Mouse (Mus musculus) Patski (cell line): ENCODE results near the gene Zfp119b. TPM values are rescaled to one million over a fixed set of nuclear protein-coding genes. Genes with fewer than 3 reads are reported as not detected.

ENCODE experiments used
- ATAC-seq: fragments of 100-300 bp; one replicate; pipeline ENCODE4 v1.8.0; 2021
- CTCF ChIA-PET: fragments of 350-600 bp; sonication (Branson Sonifier 250); formaldehyde crosslinking; loops from one replicate; lab custom pipeline; 2022; ENCODE audit warnings: inconsistent platforms; lab: Charles Lee
- POLR2A ChIA-PET: fragments of 350-600 bp; sonication (Branson Sonifier 250); formaldehyde crosslinking; loops from one replicate; lab custom pipeline; 2022; ENCODE audit warnings: antibody characterized with exemption, inconsistent platforms; lab: Charles Lee
- DNase-seq: peaks from one replicate; pipeline ENCODE4 v3.0.0-alpha.2; 2011; ENCODE audit warnings: low read depth, low spot score
- H3K27me3 ChIP-seq: fragments of 371-371 bp; one replicate; pipeline ENCODE4 v1.5.1; 2021
- CTCF ChIP-seq: fragments of 100-300 bp; IDR thresholded peaks from one replicate; pipeline ENCODE4 v1.5.1; 2021
- in situ Hi-C: fragments of 300-500 bp; cut with MboI; formaldehyde crosslinking; loops from 3 replicates; pipeline ENCODE4 v1.11.1; 2018; ENCODE audit warnings: low pct_unique_long_range_greater_than_20kb, mixed read lengths
- polyA plus RNA-seq: library from polyadenylated mRNA; unstranded; gene quantifications from one replicate; pipeline ENCODE4 v1.2.3, GENCODE M21; 2021

The Zfp119b gene
- polyA plus RNA-seq, 1 experiment from 2014 or later = 4.9 TPM

GRCm38 (mm10) chr17:55968210-55968609 lies 18.9 kb upstream of the Zfp119b start:
- ChIA-PET POLR2A (no interaction called here), CTCF (interaction anchor here (0.6 kb wide), 1 partner anchor 1284 kb away, joined by 3 read pairs; no protein-coding TSS in a partner anchor)
- no peaks in the 10 kb centered on the region for H3K27me3 ChIP-seq

GRCm38 (mm10) chr17:55967186-55967585 lies 17.9 kb upstream of the Zfp119b start:
- ATAC-seq = no peak
- TF ChIP-seq CTCF = no peak
- H3K27me3 ChIP-seq = no peaks in the 10 kb centered on the region
- DNase-seq = no peak
- ChIA-PET POLR2A (interaction anchor here (0.6 kb wide), 1 partner anchor 9 kb away, joined by 3 read pairs; no protein-coding TSS in a partner anchor), CTCF (interaction anchor here (0.9 kb wide), 1 partner anchor 51 kb away, joined by 3 read pairs; no protein-coding TSS in a partner anchor)
- in situ Hi-C loops = loop anchor here (10.0 kb wide), 1 partner anchor 48 kb away; no protein-coding TSS in a partner anchor

More at GRCm38 (mm10) chr17:55968210-55968609, 18.9 kb upstream of the Zfp119b start:
- TF ChIP-seq CTCF = no peak
- no peak for DNase-seq
- in situ Hi-C loops = loop anchor here (10.0 kb wide), 1 partner anchor 47 kb away; no protein-coding TSS in a partner anchor
- ATAC-seq = no peak

GRCm38 (mm10) chr17:55964996-55965395 lies 15.7 kb upstream of the Zfp119b start:
- in situ Hi-C loops = loop anchor here (10.0 kb wide), 1 partner anchor 50 kb away; no protein-coding TSS in a partner anchor
- no peak for TF ChIP-seq CTCF
- DNase-seq (no peak), ATAC-seq (no peak)
- no peaks in the 10 kb centered on the region for H3K27me3 ChIP-seq
- CTCF ChIA-PET = interaction anchor here (1.0 kb wide), 1 partner anchor 11 kb away, joined by 3 read pairs; no protein-coding TSS in a partner anchor
- POLR2A ChIA-PET = no interaction called here

- DNase-seq = no peak
- in situ Hi-C loops = loop anchor here (10.0 kb wide), 1 partner anchor 50 kb away; no protein-coding TSS in a partner anchor
- ChIA-PET CTCF (interaction anchor here (1.0 kb wide), 1 partner anchor 12 kb away, joined by 3 read pairs; no protein-coding TSS in a partner anchor), POLR2A (no interaction called here)
- TF ChIP-seq CTCF = no peak
- ATAC-seq = no peak
- H3K27me3 ChIP-seq = no peaks in the 10 kb centered on the region
Observed at GRCm38 (mm10) chr17:55964496-55964895, 15.2 kb upstream of the Zfp119b start.

GRCm38 (mm10) chr17:55963171-55963570 lies 13.9 kb upstream of the Zfp119b start:
- ATAC-seq (no peak), DNase-seq (no peak)
- ChIA-PET POLR2A (no interaction called here), CTCF (interaction anchor here (0.9 kb wide), 1 partner anchor 11 kb away, joined by 3 read pairs; no protein-coding TSS in a partner anchor)
- in situ Hi-C loops = loop anchor here (10.0 kb wide), 1 partner anchor 52 kb away; no protein-coding TSS in a partner anchor
- no peak for TF ChIP-seq CTCF
- no peaks in the 10 kb centered on the region for H3K27me3 ChIP-seq

- H3K27me3 ChIP-seq = no peaks in the 10 kb centered on the region
- in situ Hi-C loops = loop anchor here (10.0 kb wide), 1 partner anchor 53 kb away; no protein-coding TSS in a partner anchor
- DNase-seq (no peak), ATAC-seq (no peak)
- ChIA-PET CTCF (no interaction called here), POLR2A (no interaction called here)
- TF ChIP-seq CTCF = no peak
Observed at GRCm38 (mm10) chr17:55961631-55962030, 12.3 kb upstream of the Zfp119b start.

GRCm38 (mm10) chr17:55960791-55961190 lies 11.5 kb upstream of the Zfp119b start:
- POLR2A ChIA-PET = interaction anchor here (1.3 kb wide), 1 partner anchor 16 kb away, joined by 3 read pairs; no protein-coding TSS in a partner anchor
- in situ Hi-C loops = loop anchor here (10.0 kb wide), 1 partner anchor 54 kb away; no protein-coding TSS in a partner anchor

GRCm38 (mm10) chr17:55959946-55960740 lies 10.8 kb upstream of the Zfp119b start:
- DNase-seq (no peak), ATAC-seq (no peak)
- no peaks in the 10 kb centered on the region for H3K27me3 ChIP-seq
- in situ Hi-C loops = loop anchor here (10.0 kb wide), 1 partner anchor 55 kb away; no protein-coding TSS in a partner anchor
- CTCF ChIA-PET = interaction anchor here (0.9 to 1.1 kb wide), 2 partner anchors 72 to 258 kb away, joined by 3 read pairs; no protein-coding TSS in a partner anchor
- no peak for TF ChIP-seq CTCF
- POLR2A ChIA-PET = interaction anchor here (1.3 kb wide), 1 partner anchor 17 kb away, joined by 3 read pairs; no protein-coding TSS in a partner anchor

More at GRCm38 (mm10) chr17:55960791-55961190, 11.5 kb upstream of the Zfp119b start:
- CTCF ChIA-PET = no interaction called here
- ATAC-seq = no peak
- no peak for TF ChIP-seq CTCF
- H3K27me3 ChIP-seq = no peaks in the 10 kb centered on the region
- no peak for DNase-seq

- ChIA-PET POLR2A (interaction anchor here (0.7 kb wide), 2 partner anchors 148 to 249 kb away, joined by 3 read pairs; no protein-coding TSS in a partner anchor), CTCF (interaction anchor here (0.8 to 1.1 kb wide), 3 partner anchors 73 to 257 kb away, joined by 3 read pairs; partner anchors contain the start of gene Sh3gl1)
- ATAC-seq = peak; percentile 97
- no peak for TF ChIP-seq CTCF
- DNase-seq = peak; percentile 90
- H3K27me3 ChIP-seq = no peaks in the 10 kb centered on the region
- in situ Hi-C loops = no loop called here
Observed at GRCm38 (mm10) chr17:55958918-55959728, 9.8 kb upstream of the Zfp119b start, which contains the start of gene Yju2. TSS of gene Yju2 (plus strand) at chr17:55959099.

GRCm38 (mm10) chr17:55958584-55958886 lies 9.2 kb upstream of the Zfp119b start:
- ChIA-PET POLR2A (interaction anchor here (0.7 kb wide), 2 partner anchors 149 to 249 kb away, joined by 3 read pairs; no protein-coding TSS in a partner anchor), CTCF (interaction anchor here (0.8 kb wide), 1 partner anchor 78 kb away, joined by 3 read pairs; the partner anchor contains the start of gene Sh3gl1)
- ATAC-seq (no peak), DNase-seq (no peak)
- H3K27me3 ChIP-seq = peaks cover 2% of the 10 kb centered on the region
- in situ Hi-C loops = no loop called here
- no peak for TF ChIP-seq CTCF
